Mouse (Mus musculus) hematopoietic stem cell, adult 5-6 weeks (primary cell): ENCODE measurements around the gene 3110009E18Rik. TPM values are rescaled to one million over a fixed set of nuclear protein-coding genes. Genes with fewer than 3 reads are reported as not detected.

ENCODE experiments used
- ATAC-seq, 2 experiments: fragments of 125-278 bp in 1 of 2; replicated peaks in 1 of 2; 2 replicates each; pipeline ENCODE4 v1.8.0; 2016 to 2017; ENCODE audit warnings: inconsistent platforms in 2 of 2, mild to moderate bottlenecking in 2 of 2, moderate number of reproducible peaks in 2 of 2, low read depth in 1 of 2, moderate TSS enrichment in 1 of 2; ENCODE audit not compliant: low FRiP score in 2 of 2, poor library complexity in 2 of 2, severe bottlenecking in 2 of 2, insufficient read depth in 1 of 2, low TSS enrichment in 1 of 2
- total RNA-seq: library from RNA; stranded (forward); fragments of 172-1452, 232-1000 nt; gene quantifications from 2 replicates; pipeline ENCODE4 v1.2.3, GENCODE M21; 2017

Gene 3110009E18Rik
- total RNA-seq, 1 experiment from 2014 or later = 11.3 TPM

- no peak for ATAC-seq
Observed at GRCm38 (mm10) chr1:120125471-120125870, 4.5 kb downstream of the 3110009E18Rik start.

- ATAC-seq = no peak
Observed at GRCm38 (mm10) chr1:120126318-120126717, 5.3 kb downstream of the 3110009E18Rik start.

GRCm38 (mm10) chr1:120132376-120132775 is 11.4 kb downstream of the 3110009E18Rik start:
- ATAC-seq = no peak

GRCm38 (mm10) chr1:120135934-120136786 is 15.2 kb downstream of the 3110009E18Rik start:
- no peak for ATAC-seq

- ATAC-seq = no peak
Observed at GRCm38 (mm10) chr1:120138923-120139540, 18.0 kb downstream of the 3110009E18Rik start.

GRCm38 (mm10) chr1:120140144-120140693 is 19.2 kb downstream of the 3110009E18Rik start:
- no peak for ATAC-seq

GRCm38 (mm10) chr1:120142551-120142950 is 21.6 kb downstream of the 3110009E18Rik start:
- no peak for ATAC-seq

GRCm38 (mm10) chr1:120145527-120146216 is 24.7 kb downstream of the 3110009E18Rik start:
- no peak for ATAC-seq

- ATAC-seq = peak; percentile 18 to 70; a peak in 3 of 4 replicates
Observed at GRCm38 (mm10) chr1:120146994-120147393, 26.0 kb downstream of the 3110009E18Rik start.

GRCm38 (mm10) chr1:120154232-120154631 is 33.2 kb downstream of the 3110009E18Rik start:
- ATAC-seq = peak; percentile 67 to 73; a peak in 2 of 4 replicates

GRCm38 (mm10) chr1:120155325-120155724 is 34.3 kb downstream of the 3110009E18Rik start:
- peak; percentile 65; a peak in 2 of 4 replicates for ATAC-seq

- ATAC-seq = no peak
Observed at GRCm38 (mm10) chr1:120158474-120159127, 37.6 kb downstream of the 3110009E18Rik start.

- no peak for ATAC-seq
Observed at GRCm38 (mm10) chr1:120161502-120161901, 40.5 kb downstream of the 3110009E18Rik start.

- peak in 1 of 2 experiments; percentile 17; a peak in 2 of 4 replicates for ATAC-seq
Observed at GRCm38 (mm10) chr1:120162616-120163015, 41.6 kb downstream of the 3110009E18Rik start.

- ATAC-seq = no peak
Observed at GRCm38 (mm10) chr1:120168016-120168415, 47.0 kb downstream of the 3110009E18Rik start.

- no peak for ATAC-seq
Observed at GRCm38 (mm10) chr1:120168674-120169073, 47.7 kb downstream of the 3110009E18Rik start.

GRCm38 (mm10) chr1:120170307-120170706 is 49.3 kb downstream of the 3110009E18Rik start:
- 0 out of 4 replicates have a peak, but pooled peaks of 1 of the 2 experiments have one; percentile 32 for ATAC-seq
